Mouse (Mus musculus): ENCODE results near the gene Spred3. TPM values are rescaled to one million over a fixed set of nuclear protein-coding genes. Genes with fewer than 3 reads are reported as not detected.

The Spred3 gene
- polyA plus RNA-seq, 1 experiment from 2014 or later: 5.6 TPM

Other genes with a start within 250 kb of the Spred3 start
- gene Actn4, start 208.1 kb downstream of the Spred3 start, polyA plus RNA-seq (2014; fragmentation: Nextera tagmentation; extraction: Ambion mirVana): 193 and 201 TPM in 2 replicates
- 383 and 388 TPM in 2 replicates for gene Eif3k, start 188.5 kb downstream of the Spred3 start, polyA plus RNA-seq (2014; fragmentation: Nextera tagmentation; extraction: Ambion mirVana)
- 4.6 and 6.2 TPM in 2 replicates for gene Map4k1, start 188.4 kb downstream of the Spred3 start, polyA plus RNA-seq (2014; fragmentation: Nextera tagmentation; extraction: Ambion mirVana)
- 2.0 and 2.2 TPM in 2 replicates for gene Ryr1, start 45.2 kb downstream of the Spred3 start, polyA plus RNA-seq (2014; fragmentation: Nextera tagmentation; extraction: Ambion mirVana)
- 0.76 and 0.82 TPM in 2 replicates for gene Rasgrp4, start 35.6 kb downstream of the Spred3 start, polyA plus RNA-seq (2014; fragmentation: Nextera tagmentation; extraction: Ambion mirVana)
- gene Fam98c, start 14.2 kb downstream of the Spred3 start, polyA plus RNA-seq (2014; fragmentation: Nextera tagmentation; extraction: Ambion mirVana): 17.2 and 19.1 TPM in 2 replicates
- 0.34 and 0.46 TPM in 2 replicates for gene Ggn, start 201 bp downstream of the Spred3 start, polyA plus RNA-seq (2014; fragmentation: Nextera tagmentation; extraction: Ambion mirVana)
- 321 and 325 TPM in 2 replicates for gene Psmd8, start 10.3 kb upstream of the Spred3 start, polyA plus RNA-seq (2014; fragmentation: Nextera tagmentation; extraction: Ambion mirVana)
- gene Catsperg1, start 43.6 kb upstream of the Spred3 start, polyA plus RNA-seq (2014; fragmentation: Nextera tagmentation; extraction: Ambion mirVana): 0.56 and 1.0 TPM in 2 replicates
- 0.41 and 1.2 TPM in 2 replicates for gene Kcnk6, start 62.1 kb upstream of the Spred3 start, polyA plus RNA-seq (2014; fragmentation: Nextera tagmentation; extraction: Ambion mirVana)
- gene Yif1b, start 67.9 kb upstream of the Spred3 start, polyA plus RNA-seq (2014; fragmentation: Nextera tagmentation; extraction: Ambion mirVana): 87.3 and 94.1 TPM in 2 replicates
- gene 2200002D01Rik, start 78.1 kb upstream of the Spred3 start, polyA plus RNA-seq (2014; fragmentation: Nextera tagmentation; extraction: Ambion mirVana): 1.2 and 1.6 TPM in 2 replicates
- 27.0 and 28.1 TPM in 2 replicates for gene Spint2, start 111.5 kb upstream of the Spred3 start, polyA plus RNA-seq (2014; fragmentation: Nextera tagmentation; extraction: Ambion mirVana)
- 44.2 and 55.8 TPM in 2 replicates for gene Ppp1r14a, start 118.9 kb upstream of the Spred3 start, polyA plus RNA-seq (2014; fragmentation: Nextera tagmentation; extraction: Ambion mirVana)
- gene Dpf1, start 133.5 kb upstream of the Spred3 start, polyA plus RNA-seq (2014; fragmentation: Nextera tagmentation; extraction: Ambion mirVana): 65.2 and 66.7 TPM in 2 replicates

Measured in neural tube, embryonic 11.5 days (tissue).